Mouse (Mus musculus): ENCODE results near the gene Pou6f1. TPM values are rescaled to one million over a fixed set of nuclear protein-coding genes. Genes with fewer than 3 reads are reported as not detected.

The Pou6f1 gene
- polyA plus RNA-seq, 1 experiment = 0.05 TPM

GRCm38 (mm10) chr15:100592817-100593216, 7.0 kb downstream of the Pou6f1 start:
- Histone ChIP-seq H3K4me1 (ENCODE audit: control insufficient read depth) (no peaks in the 10 kb centered on the region), H3K27me3 (ENCODE audit: control insufficient read depth) (peaks cover 32% of the 10 kb centered on the region), H3K36me3 (ENCODE audit: control insufficient read depth) (no peaks in the 10 kb centered on the region), H3K4me3 (replicated peaks) (no peak overlapping the region), H3K9me3 (ENCODE audit: control insufficient read depth, low read length) (no peaks in the 10 kb centered on the region)
- no peak for TF ChIP-seq GATA1 (IDR thresholded peaks at IDR 0.05; ENCODE audit: low read length)
- TF ChIP-seq TAL1 (IDR thresholded peaks at IDR 0.05; ENCODE audit: low read length) = no peak

GRCm38 (mm10) chr15:100590436-100590835, 9.3 kb downstream of the Pou6f1 start:
- H3K9me3 ChIP-seq (ENCODE audit: control insufficient read depth, low read length) = no peaks in the 10 kb centered on the region
- peaks cover 13% of the 10 kb centered on the region for H3K27me3 ChIP-seq (ENCODE audit: control insufficient read depth)
- H3K4me3 ChIP-seq (replicated peaks) = no peak overlapping the region
- TF ChIP-seq GATA1 (IDR thresholded peaks at IDR 0.05; ENCODE audit: low read length) = no peak
- TF ChIP-seq TAL1 (IDR thresholded peaks at IDR 0.05; ENCODE audit: low read length) = no peak
- no peaks in the 10 kb centered on the region for H3K36me3 ChIP-seq (ENCODE audit: control insufficient read depth)
- no peaks in the 10 kb centered on the region for H3K4me1 ChIP-seq (ENCODE audit: control insufficient read depth)

- no peaks in the 10 kb centered on the region for H3K36me3 ChIP-seq (ENCODE audit: control insufficient read depth)
- TF ChIP-seq TAL1 (IDR thresholded peaks at IDR 0.05; ENCODE audit: low read length) (no peak), GATA1 (IDR thresholded peaks at IDR 0.05; ENCODE audit: low read length) (no peak)
- 0 out of 2 replicates have a peak, but pooled peaks cover 2% of the 10 kb centered on the region for H3K9me3 ChIP-seq (ENCODE audit: control insufficient read depth, low read length)
- peaks cover 7% of the 10 kb centered on the region; the same call in 1 of the 2 replicates for H3K27me3 ChIP-seq (ENCODE audit: control insufficient read depth)
- no peak overlapping the region for H3K4me3 ChIP-seq (replicated peaks)
- no peaks in the 10 kb centered on the region for H3K4me1 ChIP-seq (ENCODE audit: control insufficient read depth)
Observed at GRCm38 (mm10) chr15:100588297-100588696, 11.5 kb downstream of the Pou6f1 start.

GRCm38 (mm10) chr15:100587166-100587565, 12.6 kb downstream of the Pou6f1 start:
- no peak for TF ChIP-seq GATA1 (IDR thresholded peaks at IDR 0.05; ENCODE audit: low read length)
- no peak for TF ChIP-seq TAL1 (IDR thresholded peaks at IDR 0.05; ENCODE audit: low read length)
- H3K9me3 ChIP-seq (ENCODE audit: control insufficient read depth, low read length) = 0 out of 2 replicates have a peak, but pooled peaks cover 2% of the 10 kb centered on the region
- H3K4me1 ChIP-seq (ENCODE audit: control insufficient read depth) = no peaks in the 10 kb centered on the region
- no peaks in the 10 kb centered on the region for H3K36me3 ChIP-seq (ENCODE audit: control insufficient read depth)
- H3K27me3 ChIP-seq (ENCODE audit: control insufficient read depth) = peaks cover 6% of the 10 kb centered on the region
- H3K4me3 ChIP-seq (replicated peaks) = no peak overlapping the region

- Histone ChIP-seq H3K4me3 (replicated peaks) (no peak overlapping the region), H3K9me3 (ENCODE audit: control insufficient read depth, low read length) (0 out of 2 replicates have a peak, but pooled peaks cover 2% of the 10 kb centered on the region), H3K27me3 (ENCODE audit: control insufficient read depth) (peaks cover 3% of the 10 kb centered on the region), H3K4me1 (ENCODE audit: control insufficient read depth) (no peaks in the 10 kb centered on the region), H3K36me3 (ENCODE audit: control insufficient read depth) (no peaks in the 10 kb centered on the region)
- TF ChIP-seq TAL1 (IDR thresholded peaks at IDR 0.05; ENCODE audit: low read length) (no peak), GATA1 (IDR thresholded peaks at IDR 0.05; ENCODE audit: low read length) (no peak)
Observed at GRCm38 (mm10) chr15:100585931-100586330, 13.9 kb downstream of the Pou6f1 start.

GRCm38 (mm10) chr15:100580108-100580507, 19.7 kb downstream of the Pou6f1 start:
- Histone ChIP-seq H3K36me3 (ENCODE audit: control insufficient read depth) (no peaks in the 10 kb centered on the region), H3K27me3 (ENCODE audit: control insufficient read depth) (peaks cover 5% of the 10 kb centered on the region), H3K9me3 (ENCODE audit: control insufficient read depth, low read length) (0 out of 2 replicates have a peak, but pooled peaks cover 2% of the 10 kb centered on the region), H3K4me3 (replicated peaks) (no peak overlapping the region), H3K4me1 (ENCODE audit: control insufficient read depth) (no peaks in the 10 kb centered on the region)
- no peak for TF ChIP-seq TAL1 (IDR thresholded peaks at IDR 0.05; ENCODE audit: low read length)
- no peak for TF ChIP-seq GATA1 (IDR thresholded peaks at IDR 0.05; ENCODE audit: low read length)

GRCm38 (mm10) chr15:100577972-100578371, 21.8 kb downstream of the Pou6f1 start:
- H3K4me3 ChIP-seq (replicated peaks) = no peak overlapping the region
- H3K27me3 ChIP-seq (ENCODE audit: control insufficient read depth) = peaks cover 4% of the 10 kb centered on the region
- no peak for TF ChIP-seq TAL1 (IDR thresholded peaks at IDR 0.05; ENCODE audit: low read length)
- TF ChIP-seq GATA1 (IDR thresholded peaks at IDR 0.05; ENCODE audit: low read length) = no peak

GRCm38 (mm10) chr15:100576810-100577209, 23.0 kb downstream of the Pou6f1 start:
- peaks cover 2% of the 10 kb centered on the region; the same call in 1 of the 2 replicates for H3K27me3 ChIP-seq (ENCODE audit: control insufficient read depth)

More at GRCm38 (mm10) chr15:100577972-100578371, 21.8 kb downstream of the Pou6f1 start:
- Histone ChIP-seq H3K9me3 (ENCODE audit: control insufficient read depth, low read length) (no peaks in the 10 kb centered on the region), H3K4me1 (ENCODE audit: control insufficient read depth) (no peaks in the 10 kb centered on the region), H3K36me3 (ENCODE audit: control insufficient read depth) (no peaks in the 10 kb centered on the region)

GRCm38 (mm10) chr15:100576392-100576791, 23.4 kb downstream of the Pou6f1 start:
- no peaks in the 10 kb centered on the region for H3K36me3 ChIP-seq (ENCODE audit: control insufficient read depth)
- TF ChIP-seq GATA1 (IDR thresholded peaks at IDR 0.05; ENCODE audit: low read length) (no peak), TAL1 (IDR thresholded peaks at IDR 0.05; ENCODE audit: low read length) (no peak)
- no peaks in the 10 kb centered on the region for H3K4me1 ChIP-seq (ENCODE audit: control insufficient read depth)
- H3K9me3 ChIP-seq (ENCODE audit: control insufficient read depth, low read length) = no peaks in the 10 kb centered on the region
- peaks cover 2% of the 10 kb centered on the region; the same call in 1 of the 2 replicates for H3K27me3 ChIP-seq (ENCODE audit: control insufficient read depth)
- H3K4me3 ChIP-seq (replicated peaks) = no peak overlapping the region

More at GRCm38 (mm10) chr15:100576810-100577209, 23.0 kb downstream of the Pou6f1 start:
- no peak for TF ChIP-seq GATA1 (IDR thresholded peaks at IDR 0.05; ENCODE audit: low read length)
- TF ChIP-seq TAL1 (IDR thresholded peaks at IDR 0.05; ENCODE audit: low read length) = no peak
- no peaks in the 10 kb centered on the region for H3K36me3 ChIP-seq (ENCODE audit: control insufficient read depth)
- H3K4me3 ChIP-seq (replicated peaks) = no peak overlapping the region
- H3K4me1 ChIP-seq (ENCODE audit: control insufficient read depth) = no peaks in the 10 kb centered on the region
- no peaks in the 10 kb centered on the region for H3K9me3 ChIP-seq (ENCODE audit: control insufficient read depth, low read length)

- Histone ChIP-seq H3K4me3 (replicated peaks) (no peak overlapping the region), H3K9me3 (ENCODE audit: control insufficient read depth, low read length) (no peaks in the 10 kb centered on the region), H3K36me3 (ENCODE audit: control insufficient read depth) (no peaks in the 10 kb centered on the region), H3K4me1 (ENCODE audit: control insufficient read depth) (no peaks in the 10 kb centered on the region), H3K27me3 (ENCODE audit: control insufficient read depth) (peaks cover 2% of the 10 kb centered on the region; the same call in 1 of the 2 replicates)
- TF ChIP-seq GATA1 (IDR thresholded peaks at IDR 0.05; ENCODE audit: low read length) (no peak), TAL1 (IDR thresholded peaks at IDR 0.05; ENCODE audit: low read length) (no peak)
Observed at GRCm38 (mm10) chr15:100575366-100575765, 24.4 kb downstream of the Pou6f1 start.
